Mouse (Mus musculus) E14TG2a.4 (cell line): Measurements from ENCODE around the gene Tysnd1.

ENCODE experiments used
- CTCF ChIP-seq: conservative IDR thresholded peaks from 2 replicates; pipeline ENCODE4 v1.5.1; 2014; ENCODE audit warnings: low read length
- NANOG ChIP-seq: IDR thresholded peaks from 2 replicates; pipeline ENCODE4 v1.6.1; 2014; ENCODE audit warnings: borderline replicate concordance, low read length, mixed read lengths
- POU5F1 ChIP-seq: IDR thresholded peaks from 2 replicates; pipeline ENCODE4 v1.6.1; 2014; ENCODE audit warnings: low read length, borderline replicate concordance

DNA sequence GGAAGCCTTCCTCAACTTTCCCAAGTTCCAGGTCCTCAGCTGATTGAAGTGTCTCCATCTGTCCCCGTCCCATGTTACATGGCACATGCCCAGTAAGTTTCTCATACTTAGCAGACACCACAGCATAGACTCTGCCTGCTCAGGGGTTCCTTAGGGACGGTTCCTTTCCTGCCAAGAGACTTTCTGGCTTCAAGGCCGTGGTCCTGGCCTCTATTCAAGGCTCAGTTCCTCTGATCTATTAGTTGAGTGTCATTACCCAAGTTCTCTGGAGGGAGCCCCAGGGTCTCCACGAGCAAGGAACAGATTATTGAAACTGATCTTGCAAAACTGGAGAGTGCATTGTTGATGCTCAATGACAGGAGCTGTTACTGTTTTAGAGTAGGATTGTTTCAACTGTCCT, 9.3 kb downstream of the Tysnd1 start:
- TF ChIP-seq CTCF (no peak), POU5F1 (no peak), NANOG (no peak)
